Mouse (Mus musculus) cortical plate, adult 2 months (tissue): ENCODE measurements around the gene Uxt. TPM values are rescaled to one million over a fixed set of nuclear protein-coding genes. Genes with fewer than 3 reads are reported as not detected.

Source experiments
- H3K27ac ChIP-seq: fragments of 200-500 bp; 2 replicates; pipeline ENCODE4 v1.5.1; 2012; ENCODE audit warnings: low read length, control low read depth, inconsistent platforms; ENCODE audit not compliant: insufficient read depth
- H3K4me1 ChIP-seq: fragments of 200-500 bp; 2 replicates; pipeline ENCODE4 v1.6.1; 2011; ENCODE audit warnings: low read length; ENCODE audit not compliant: control insufficient read depth, insufficient read depth
- H3K4me3 ChIP-seq: fragments of 200-500 bp; 2 replicates; pipeline ENCODE4 v1.5.1; 2011; ENCODE audit warnings: mild to moderate bottlenecking, low read length, control low read depth; ENCODE audit not compliant: insufficient read depth
- CTCF ChIP-seq: fragments of 200-500 bp; IDR thresholded peaks from 2 replicates; pipeline ENCODE4 v1.5.1; 2011; ENCODE audit warnings: mild to moderate bottlenecking, control low read depth, low read length; ENCODE audit not compliant: insufficient read depth; ENCODE audit errors: extremely low read depth
- POLR2A ChIP-seq: fragments of 200-500 bp; IDR thresholded peaks from 2 replicates; pipeline ENCODE4 v1.6.1; 2011; ENCODE audit warnings: mild to moderate bottlenecking, low read length, control low read depth; ENCODE audit not compliant: insufficient read depth; ENCODE audit errors: extremely low read depth
- polyA plus RNA-seq: library from polyadenylated mRNA; depleted of rRNA; stranded (reverse); fragments of >200 nt; gene quantifications from 2 replicates; pipeline ENCODE4 v1.2.3, GENCODE M21; 2012; rRNA removed

Uxt gene
- polyA plus RNA-seq, 1 experiment, result 14.4 TPM

DNA sequence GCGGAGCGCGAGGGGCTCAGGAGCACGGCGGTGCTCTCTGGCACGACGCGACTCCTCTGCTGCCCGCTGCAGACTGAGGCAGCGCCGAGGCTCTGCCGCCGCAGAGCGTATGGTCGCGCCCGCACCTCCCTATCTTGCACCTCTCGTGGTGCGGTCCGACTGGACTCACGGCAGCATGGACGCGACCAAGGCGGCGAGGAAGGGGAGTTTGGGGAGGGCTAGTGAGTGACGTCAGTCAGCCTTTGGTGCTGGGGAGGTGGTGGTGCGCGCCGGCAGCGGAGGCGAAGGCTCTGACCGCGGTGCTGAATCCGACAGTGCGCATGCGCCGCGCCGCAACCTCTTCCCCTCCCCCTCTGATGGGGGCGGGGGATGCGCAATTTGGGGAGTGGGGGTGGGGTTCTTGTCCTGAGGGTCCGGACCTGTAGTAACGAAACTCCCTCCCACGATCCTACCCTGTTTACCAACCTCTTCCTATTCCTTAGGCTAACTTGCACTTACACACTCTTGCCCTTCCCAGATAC is 40.9 kb downstream of the Uxt start, which contains the start of gene Syn1:
TSS of gene Syn1 (minus strand) at position 161 of the 521 bp plus-strand sequence.
- Histone ChIP-seq H3K27ac (peak within 1 kb of the TSS; percentile 89), H3K4me3 (peak within 1 kb of the TSS; percentile 89), H3K4me1 (no peaks in the 10 kb centered on the region; the same call in 1 of the 2 replicates)
- TF ChIP-seq CTCF (no peak), POLR2A (peak; percentile 57; the same call in 1 of the 2 replicates)

GRCm38 (mm10) chrX:20920249-20920843 is 41.5 kb downstream of the Uxt start:
- no peaks in the 10 kb centered on the region; the same call in none of the 2 replicates for H3K4me1 ChIP-seq
- no peak for TF ChIP-seq POLR2A
- TF ChIP-seq CTCF, result no peak
- peak overlapping the region; percentile 89 for H3K4me3 ChIP-seq
- H3K27ac ChIP-seq, result peak overlapping the region; percentile 89

DNA sequence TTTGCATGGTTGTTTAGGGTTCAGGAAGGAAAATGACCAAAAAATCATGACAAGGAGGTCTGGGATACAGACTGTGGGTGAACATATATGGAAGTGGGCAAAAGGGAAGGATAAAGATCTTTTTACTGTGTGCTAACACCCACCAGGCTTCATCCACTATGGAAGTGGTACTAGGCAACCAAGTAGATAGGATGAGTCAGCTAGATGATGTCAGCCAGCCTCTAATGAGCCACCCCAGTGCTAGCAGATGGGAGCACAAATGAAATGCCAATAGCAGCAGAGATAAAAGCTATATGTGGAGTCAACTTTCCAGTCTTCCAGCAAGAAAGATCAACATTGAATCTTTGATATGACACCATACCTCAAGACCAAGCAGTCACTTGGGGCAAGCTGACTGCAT is 46.7 kb downstream of the Uxt start:
- H3K4me3 ChIP-seq, result no peak overlapping the region
- no peak overlapping the region for H3K27ac ChIP-seq
- no peak for TF ChIP-seq CTCF
- no peak for TF ChIP-seq POLR2A
- H3K4me1 ChIP-seq, result peaks cover 2% of the 10 kb centered on the region

GRCm38 (mm10) chrX:20913726-20914125 is 48.1 kb downstream of the Uxt start:
- TF ChIP-seq CTCF (no peak), POLR2A (no peak)
- no peak overlapping the region for H3K4me3 ChIP-seq
- no peak overlapping the region for H3K27ac ChIP-seq
- H3K4me1 ChIP-seq, result peaks cover 4% of the 10 kb centered on the region

DNA sequence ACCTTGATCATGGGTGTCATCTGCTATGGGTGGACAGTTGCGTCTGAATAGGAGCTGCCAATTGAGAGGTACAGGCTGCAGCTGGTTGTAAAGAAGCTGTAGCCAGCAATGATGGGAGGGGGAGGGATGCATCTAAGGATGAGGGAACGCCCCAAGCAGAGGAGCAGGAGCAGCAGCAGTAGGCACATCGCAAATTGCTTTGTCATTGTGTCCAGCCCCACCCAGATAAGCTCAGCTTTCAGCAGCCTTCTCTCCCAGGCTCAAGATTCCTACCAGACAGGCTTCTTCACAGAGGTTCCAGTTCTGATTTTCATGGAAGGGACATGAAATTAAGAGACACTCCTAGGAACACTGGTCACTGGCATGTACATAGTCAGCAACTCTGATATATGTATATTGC is 51.7 kb downstream of the Uxt start:
- Histone ChIP-seq H3K4me3 (no peak overlapping the region), H3K27ac (no peak overlapping the region)
- no peak for TF ChIP-seq CTCF
- TF ChIP-seq POLR2A, result no peak

More for the DNA sequence above, 51.7 kb downstream of the Uxt start:
- peaks cover 4% of the 10 kb centered on the region; the same call in 1 of the 2 replicates for H3K4me1 ChIP-seq

Other genes starting within 250 kb of the Uxt start
- 200 and 204 TPM in 2 replicates for gene Araf, start 164.2 kb downstream of the Uxt start, polyA plus RNA-seq
- gene Timp1, start 91.9 kb downstream of the Uxt start, polyA plus RNA-seq, result 0.68 and 1.5 TPM in 2 replicates
- gene Syn1, start 41.0 kb downstream of the Uxt start, polyA plus RNA-seq, result 295 and 303 TPM in 2 replicates
- 18.4 and 22.0 TPM in 2 replicates for gene Cfp, start 30.5 kb downstream of the Uxt start, polyA plus RNA-seq
- 40.2 and 44.3 TPM in 2 replicates for gene Elk1, start 11.4 kb downstream of the Uxt start, polyA plus RNA-seq
- 9.5 and 9.7 TPM in 2 replicates for gene Zfp182, start 100.3 kb upstream of the Uxt start, polyA plus RNA-seq
- gene Spaca5, start 106.4 kb upstream of the Uxt start, polyA plus RNA-seq, result not detected in 2 replicates
- gene Zfp300, start 127.5 kb upstream of the Uxt start, polyA plus RNA-seq, result 1.3 and 1.4 TPM in 2 replicates
- gene Ssxa1, start 153.8 kb upstream of the Uxt start, polyA plus RNA-seq, result not detected in 2 replicates
- gene Gm21876, start 213.6 kb upstream of the Uxt start, polyA plus RNA-seq, result not detected in 2 replicates